Mouse (Mus musculus): ENCODE measurements around the gene Sytl3.
"Not testable (repeated sequence)": the region's sequence is repeated elsewhere in the genome, so short reads cannot be mapped to it uniquely, and the experiment has no call there.

The Sytl3 gene

GRCm38 (mm10) chr17:6658801-6659200 lies at the start of gene Sytl3:
TSS of gene Sytl3 (plus strand) at chr17:6659093.
- DNase-seq (ENCODE audit: low spot score): not testable (repeated sequence)

GRCm38 (mm10) chr17:6613524-6613923 lies 45.4 kb upstream of the Sytl3 start:
- DNase-seq (ENCODE audit: low spot score): not testable (repeated sequence)

GRCm38 (mm10) chr17:6614316-6614715 lies 44.6 kb upstream of the Sytl3 start:
- not testable (repeated sequence) for DNase-seq (ENCODE audit: low spot score)

- DNase-seq (ENCODE audit: low spot score): not testable (repeated sequence)
These were observed 42.2 kb upstream of the Sytl3 start for GRCm38 (mm10) chr17:6616731-6617130.

DNA sequence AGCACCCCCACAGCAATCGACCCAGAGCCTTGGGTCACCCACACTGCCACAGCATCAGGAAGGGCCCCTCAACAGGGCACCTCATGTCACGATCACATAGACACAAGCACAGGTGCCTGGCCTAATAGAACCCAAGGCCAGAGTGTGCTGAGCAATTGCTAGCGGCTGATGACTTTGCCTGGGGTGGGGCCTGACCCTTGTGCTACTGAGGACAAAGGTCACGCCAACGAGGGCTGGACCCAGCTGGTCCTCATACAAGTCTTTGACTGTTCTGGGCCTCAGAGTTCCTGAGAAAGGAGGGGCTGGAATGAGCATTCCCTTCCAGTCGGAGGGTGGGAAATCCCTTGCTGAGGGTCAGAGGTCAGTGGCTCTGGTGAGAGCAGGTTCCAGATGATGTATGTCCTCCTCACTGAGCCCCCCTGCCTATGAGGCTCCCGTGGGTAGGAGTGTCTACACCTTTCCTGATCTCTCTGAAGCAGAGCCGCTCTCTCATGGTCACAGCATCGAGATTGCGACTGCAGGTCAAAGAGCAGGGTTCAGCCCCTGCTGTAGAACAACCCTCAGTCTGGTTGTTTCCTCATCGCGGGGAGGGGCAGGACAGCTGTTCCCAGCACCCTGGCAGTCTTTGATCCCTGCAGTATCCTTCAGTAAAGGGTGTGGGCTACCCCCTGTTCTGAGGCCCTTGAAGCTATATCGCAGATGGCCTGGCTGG lies 41.0 kb upstream of the Sytl3 start:
- not testable (repeated sequence) for DNase-seq (ENCODE audit: low spot score)

GRCm38 (mm10) chr17:6619271-6619670 lies 39.6 kb upstream of the Sytl3 start:
- not testable (repeated sequence) for DNase-seq (ENCODE audit: low spot score)

- not testable (repeated sequence) for DNase-seq (ENCODE audit: low spot score)
These were observed 38.9 kb upstream of the Sytl3 start for GRCm38 (mm10) chr17:6620035-6620434.

- DNase-seq (ENCODE audit: low spot score): not testable (repeated sequence)
These were observed 38.0 kb upstream of the Sytl3 start for GRCm38 (mm10) chr17:6620730-6621451.

GRCm38 (mm10) chr17:6621976-6622375 lies 36.9 kb upstream of the Sytl3 start:
- DNase-seq (ENCODE audit: low spot score): not testable (repeated sequence)

- not testable (repeated sequence) for DNase-seq (ENCODE audit: low spot score)
These were observed 33.9 kb upstream of the Sytl3 start for GRCm38 (mm10) chr17:6624926-6625558.

- DNase-seq (ENCODE audit: low spot score): not testable (repeated sequence)
These were observed 28.5 kb upstream of the Sytl3 start for GRCm38 (mm10) chr17:6630398-6630797.

DNA sequence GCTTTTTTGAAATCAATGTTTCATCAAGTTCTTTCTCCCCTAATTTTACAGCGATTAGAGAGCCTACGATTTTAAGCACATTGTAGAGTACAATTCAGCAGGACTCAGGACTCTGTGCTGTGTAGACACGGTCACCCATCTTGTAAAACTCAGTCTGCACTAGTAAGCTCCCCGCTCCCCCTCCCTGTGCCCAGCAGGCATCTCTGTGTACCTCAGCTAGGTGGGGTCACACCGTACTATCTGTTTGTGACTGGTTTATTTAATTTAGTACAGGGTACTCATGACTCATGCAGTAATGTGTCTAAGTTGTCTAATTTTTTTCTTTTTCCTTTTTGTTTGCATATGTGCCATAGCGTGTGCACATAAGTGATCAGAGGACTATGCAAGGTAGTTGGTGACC lies 26.0 kb upstream of the Sytl3 start:
- DNase-seq (ENCODE audit: low spot score): not testable (repeated sequence)

DNA sequence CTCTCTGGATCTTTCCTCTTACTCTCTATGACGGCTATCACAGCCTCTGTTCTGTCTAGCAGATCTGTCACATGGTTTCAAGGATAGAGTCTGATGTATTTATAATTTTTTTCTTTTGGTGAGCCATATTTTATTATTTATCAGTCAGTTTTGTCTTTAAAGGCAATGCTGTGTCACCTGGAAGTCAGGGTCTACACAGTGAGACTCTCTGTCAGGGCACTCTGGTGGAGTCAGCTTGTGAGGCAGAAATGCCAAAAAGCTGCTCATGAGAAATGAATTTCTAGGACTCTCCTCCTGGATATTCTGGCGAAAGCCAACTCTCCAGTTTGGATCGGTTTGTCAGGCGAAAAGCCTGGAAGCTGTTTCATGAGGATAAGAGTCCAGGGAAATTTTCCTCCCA lies 23.1 kb upstream of the Sytl3 start:
- not testable (repeated sequence) for DNase-seq (ENCODE audit: low spot score)

- no peak for DNase-seq (ENCODE audit: low spot score)
These were observed 22.0 kb upstream of the Sytl3 start for GRCm38 (mm10) chr17:6636861-6637260.

GRCm38 (mm10) chr17:6637434-6637833 lies 21.5 kb upstream of the Sytl3 start:
- not testable (repeated sequence) for DNase-seq (ENCODE audit: low spot score)

DNA sequence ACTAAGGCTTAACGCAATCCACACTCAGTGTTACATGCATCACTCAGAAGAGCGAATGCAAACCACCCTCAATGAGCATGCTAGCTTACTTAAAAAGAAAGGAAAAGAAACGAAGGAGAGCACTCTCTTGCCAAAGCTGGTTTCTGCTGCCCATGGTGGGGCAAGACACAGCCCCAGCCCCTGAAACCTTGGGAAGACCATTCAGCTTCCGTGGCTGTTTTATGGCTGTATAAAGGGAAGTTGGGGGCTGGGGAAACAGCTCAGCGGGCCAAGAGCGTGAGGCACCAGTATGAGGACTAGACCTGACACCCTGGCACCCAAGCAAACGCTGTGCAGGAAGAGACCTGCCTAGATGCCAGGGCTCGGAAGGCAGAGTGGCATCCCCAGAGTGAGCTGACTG lies 20.4 kb upstream of the Sytl3 start:
- DNase-seq (ENCODE audit: low spot score): not testable (repeated sequence)

DNA sequence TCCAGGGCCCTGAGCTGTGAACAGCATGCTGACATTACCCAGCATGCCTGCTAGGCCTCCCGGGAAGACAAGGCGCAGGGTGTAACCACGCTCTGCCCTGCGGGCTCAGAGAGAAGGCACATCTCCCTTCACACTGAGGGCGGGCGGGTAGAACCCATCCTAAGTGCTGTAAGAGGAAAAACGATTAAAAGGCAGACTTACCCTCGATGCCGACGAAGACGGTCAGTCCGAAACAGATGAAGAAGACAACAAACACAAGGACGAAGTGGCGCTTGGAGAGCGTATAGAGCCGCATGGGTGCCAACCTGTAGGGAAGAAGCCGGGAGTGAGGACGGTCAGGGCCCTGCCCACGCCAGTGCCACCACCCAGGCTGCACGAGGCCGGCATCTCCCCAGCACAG lies 19.4 kb upstream of the Sytl3 start:
- not testable (repeated sequence) for DNase-seq (ENCODE audit: low spot score)

DNA sequence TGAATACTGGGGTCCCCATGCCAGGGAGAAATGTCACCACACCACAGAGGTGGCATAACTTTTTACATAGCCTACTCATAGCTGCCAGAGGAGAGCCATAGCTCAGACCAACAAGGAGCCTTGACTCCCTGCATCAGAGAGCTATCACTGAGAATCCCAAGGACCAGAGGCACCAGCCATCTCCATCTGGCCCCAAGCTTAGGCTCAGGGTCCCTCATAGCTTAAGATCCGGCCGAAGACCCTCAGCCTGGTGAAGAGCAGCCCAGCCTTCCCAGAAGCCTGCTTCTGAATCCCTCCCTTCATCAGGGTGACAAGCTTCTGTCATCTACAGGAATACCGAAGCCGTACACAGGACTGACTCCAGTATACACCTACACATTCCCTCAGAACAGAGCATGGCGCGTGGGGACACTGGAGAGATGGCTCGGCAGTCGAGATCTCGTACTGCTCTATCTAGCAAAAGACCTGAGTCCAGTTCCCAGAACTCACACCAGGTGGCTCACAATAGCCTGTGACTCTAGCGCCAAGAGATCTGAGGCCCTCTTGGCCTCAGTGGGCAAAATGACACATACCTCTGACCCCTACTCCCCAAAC lies 18.8 kb upstream of the Sytl3 start:
- DNase-seq (ENCODE audit: low spot score): not testable (repeated sequence)

DNA sequence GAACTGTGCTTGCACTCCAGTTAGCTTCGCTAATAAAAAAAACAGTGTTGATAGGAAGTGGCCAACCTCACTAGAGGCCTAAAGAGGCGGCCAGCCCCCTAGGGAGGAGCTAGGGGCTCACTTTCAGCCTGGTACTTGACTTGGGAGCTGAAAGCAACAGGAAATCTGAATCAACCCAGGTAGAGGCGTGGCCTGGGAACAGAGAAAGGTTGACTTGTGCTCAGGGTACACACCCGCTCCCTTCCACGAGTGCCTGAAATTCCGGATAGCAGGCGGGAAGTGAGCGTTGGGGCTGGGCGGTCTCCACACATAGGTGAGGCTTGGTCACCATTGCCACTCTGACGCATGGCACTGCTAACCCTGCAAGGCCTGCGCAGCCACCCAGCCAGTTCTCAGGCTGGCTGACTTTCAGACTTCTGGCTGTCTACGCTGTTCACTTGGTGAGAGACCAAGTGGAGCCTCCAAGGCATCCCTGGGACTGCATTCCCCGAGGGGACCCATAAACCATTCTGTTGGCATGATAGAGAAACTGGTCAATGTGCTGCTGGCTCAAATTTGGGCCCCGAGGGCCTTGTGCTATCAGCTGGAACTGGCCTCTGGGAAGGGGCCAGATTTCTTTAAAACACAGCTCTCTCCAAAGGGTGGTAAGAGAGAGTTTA lies 18.0 kb upstream of the Sytl3 start:
- not testable (repeated sequence) for DNase-seq (ENCODE audit: low spot score)

DNA sequence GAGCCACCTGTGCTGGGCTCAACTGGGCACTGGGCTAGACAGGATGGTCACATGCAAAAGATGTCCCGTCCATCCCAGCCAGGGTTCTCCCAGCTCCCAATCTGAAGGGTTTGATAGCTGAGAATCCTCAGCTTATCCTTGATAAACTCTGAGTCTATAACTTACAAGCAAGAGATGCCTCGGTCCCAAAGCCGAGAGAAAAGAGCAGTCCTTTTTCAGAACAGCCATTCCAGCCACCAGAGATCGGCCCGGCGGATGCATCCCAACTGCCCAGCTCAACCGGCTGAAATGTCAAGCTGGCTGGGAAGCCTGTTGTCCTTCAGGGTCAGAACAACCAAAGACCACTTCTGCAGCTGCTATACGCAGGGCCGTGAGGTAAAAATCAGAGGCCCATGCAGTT lies 14.7 kb upstream of the Sytl3 start:
- DNase-seq (ENCODE audit: low spot score): not testable (repeated sequence)

GRCm38 (mm10) chr17:6644673-6645072 lies 14.2 kb upstream of the Sytl3 start:
- DNase-seq (ENCODE audit: low spot score): not testable (repeated sequence)

DNA sequence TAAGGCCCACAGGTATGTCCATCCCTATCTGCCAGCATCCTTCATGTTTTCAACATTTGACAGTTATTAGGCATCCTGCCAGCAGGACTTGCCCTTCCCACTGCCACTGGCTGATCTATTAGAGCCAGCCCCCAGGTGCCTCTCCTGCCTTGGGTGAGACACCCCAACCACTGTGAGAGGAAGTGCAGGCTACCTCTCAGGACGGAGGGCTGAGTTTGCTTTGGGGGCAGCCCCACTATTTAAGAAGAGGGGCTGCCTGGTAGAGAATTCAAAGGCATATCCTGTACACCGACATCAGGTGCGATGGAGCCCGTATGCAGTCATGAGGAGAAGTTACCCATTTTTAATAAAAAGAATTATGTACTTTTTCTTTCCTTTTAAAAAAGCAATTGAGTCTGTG lies 13.2 kb upstream of the Sytl3 start:
- not testable (repeated sequence) for DNase-seq (ENCODE audit: low spot score)

All from spleen, adult 12 weeks (tissue).